Comparison of ENCODE assay signal across 10 mouse cellular contexts in genomic region chr6:100720882-100721721, GRCm38 (mm10). TPM values are rescaled to one million over a fixed set of nuclear protein-coding genes. Genes with fewer than 3 reads are reported as not detected.
A peak's percentile ranks its signal among the peaks of the same experiment; 100 is the strongest.
DNase-seq lines count a peak whose midpoint lies in the region; ATAC-seq lines count a peak whose summit lies in the region.
"Had no signal": no experiment of that assay in that cellular context is flagged by ENCODE, and none has a peak within 500 bp of the region (broad histone marks: within the 10 kb centered on the region; RNA-seq: fewer than 3 reads in every experiment).

No protein-coding gene starts in this region.

- no peaks in the 10 kb centered on the region for H3K4me1 ChIP-seq in embryonic facial prominence, embryonic 11.5 days (ENCODE audit: control insufficient read depth, insufficient read depth, low read length)
- H3K4me1 ChIP-seq in embryonic facial prominence, embryonic 10.5 days, result peaks cover 33% of the 10 kb centered on the region
- H3K4me1 ChIP-seq in hindbrain, embryonic 14.5 days (replicated peaks; ENCODE audit: control insufficient read depth, insufficient read depth, low read length), result peaks cover 10% of the 10 kb centered on the region; the same call in 1 of the 2 replicates
- peaks cover 13% of the 10 kb centered on the region; the same call in 1 of the 2 replicates for H3K4me1 ChIP-seq in hindbrain, embryonic 10.5 days (replicated peaks)
- peaks cover 11% of the 10 kb centered on the region; the same call in 1 of the 2 replicates for H3K4me1 ChIP-seq in neural tube, embryonic 13.5 days (replicated peaks)

- no peak overlapping the region for H3K9ac ChIP-seq in embryonic facial prominence, embryonic 11.5 days (replicated peaks; ENCODE audit: low read length)
- H3K9ac ChIP-seq in hindbrain, embryonic 14.5 days, result no peak overlapping the region
- no peak overlapping the region for H3K9ac ChIP-seq in neural tube, embryonic 13.5 days

- H3K27ac ChIP-seq in embryonic facial prominence, embryonic 11.5 days (replicated peaks; ENCODE audit: low read depth, low read length), result no peak overlapping the region
- no peak overlapping the region for H3K27ac ChIP-seq in embryonic facial prominence, embryonic 10.5 days (replicated peaks)
- no peak overlapping the region for H3K27ac ChIP-seq in hindbrain, embryonic 14.5 days
- no peak overlapping the region for H3K27ac ChIP-seq in hindbrain, embryonic 10.5 days
- H3K27ac ChIP-seq in neural tube, embryonic 13.5 days (replicated peaks), result no peak overlapping the region

- 0 out of 2 replicates have a peak, but pooled peaks have one; percentile 47 for ATAC-seq in embryonic facial prominence, embryonic 11.5 days (replicated peaks; ENCODE audit: insufficient number of reproducible peaks, low FRiP score, low TSS enrichment, low read depth)
- ATAC-seq in hindbrain, embryonic 14.5 days (ENCODE audit: low FRiP score), result peak; percentile 59
- ATAC-seq in neural tube, embryonic 13.5 days (ENCODE audit: low read depth), result peak; percentile 61; the same call in 1 of the 2 replicates

- H3K36me3 ChIP-seq in embryonic facial prominence, embryonic 11.5 days (replicated peaks; ENCODE audit: control insufficient read depth, insufficient read depth, low read depth, low read length), result no peaks in the 10 kb centered on the region
- H3K36me3 ChIP-seq in embryonic facial prominence, embryonic 10.5 days (replicated peaks), result no peaks in the 10 kb centered on the region
- H3K36me3 ChIP-seq in hindbrain, embryonic 14.5 days (replicated peaks; ENCODE audit: control insufficient read depth, insufficient read depth), result no peaks in the 10 kb centered on the region
- H3K36me3 ChIP-seq in hindbrain, embryonic 10.5 days, result no peaks in the 10 kb centered on the region
- no peaks in the 10 kb centered on the region for H3K36me3 ChIP-seq in neural tube, embryonic 13.5 days

- H3K4me3 ChIP-seq in embryonic facial prominence, embryonic 11.5 days (ENCODE audit: low read depth, low read length), result no peak overlapping the region
- H3K4me3 ChIP-seq in embryonic facial prominence, embryonic 10.5 days, result no peak overlapping the region
- no peak overlapping the region for H3K4me3 ChIP-seq in hindbrain, embryonic 14.5 days (replicated peaks; ENCODE audit: low read length)
- H3K4me3 ChIP-seq in hindbrain, embryonic 10.5 days, result no peak overlapping the region
- no peak overlapping the region for H3K4me3 ChIP-seq in neural tube, embryonic 13.5 days

- H3K4me2 ChIP-seq in embryonic facial prominence, embryonic 11.5 days (ENCODE audit: low read depth, low read length), result no peak overlapping the region
- H3K4me2 ChIP-seq in hindbrain, embryonic 14.5 days (replicated peaks), result no peak overlapping the region
- no peak overlapping the region for H3K4me2 ChIP-seq in neural tube, embryonic 13.5 days

- no peak for DNase-seq in embryonic facial prominence, embryonic 11.5 days (ENCODE audit: low spot score)
- DNase-seq in embryonic facial prominence, embryonic 10.5 days (ENCODE audit: low spot score), result no peak
- peak; percentile 44 for DNase-seq in hindbrain, embryonic 14.5 days (ENCODE audit: low spot score)
- DNase-seq in hindbrain, embryonic 10.5 days (ENCODE audit: low spot score), result no peak
- DNase-seq in neural tube, embryonic 10.5 days (ENCODE audit: extremely low spot score, low spot score), result no peak
- peak; percentile 56 for DNase-seq in retina, embryonic 14.5 days (ENCODE audit: low spot score)
- no peak for DNase-seq in spleen, adult 12 weeks (ENCODE audit: low spot score)
- DNase-seq: cerebellum, adult 2 months; layer of hippocampus, adult 9-11 months had no signal

- no peaks in the 10 kb centered on the region for H3K27me3 ChIP-seq in embryonic facial prominence, embryonic 11.5 days (ENCODE audit: control insufficient read depth, insufficient read depth, low read length)
- H3K27me3 ChIP-seq in embryonic facial prominence, embryonic 10.5 days (replicated peaks; ENCODE audit: low read depth, poor library complexity, severe bottlenecking), result peaks cover 36% of the 10 kb centered on the region
- H3K27me3 ChIP-seq in hindbrain, embryonic 14.5 days (ENCODE audit: control insufficient read depth, insufficient read depth, low read length), result no peaks in the 10 kb centered on the region
- H3K27me3 ChIP-seq in hindbrain, embryonic 10.5 days (ENCODE audit: insufficient read depth, poor library complexity, severe bottlenecking), result peaks cover 3% of the 10 kb centered on the region
- H3K27me3 ChIP-seq in neural tube, embryonic 13.5 days, result peaks cover 17% of the 10 kb centered on the region

- H3K9me3 ChIP-seq in embryonic facial prominence, embryonic 11.5 days (replicated peaks; ENCODE audit: control insufficient read depth, low read length), result no peaks in the 10 kb centered on the region
- no peaks in the 10 kb centered on the region for H3K9me3 ChIP-seq in embryonic facial prominence, embryonic 10.5 days
- no peaks in the 10 kb centered on the region for H3K9me3 ChIP-seq in hindbrain, embryonic 14.5 days (ENCODE audit: control insufficient read depth, low read length)
- H3K9me3 ChIP-seq in hindbrain, embryonic 10.5 days, result no peaks in the 10 kb centered on the region
- no peaks in the 10 kb centered on the region for H3K9me3 ChIP-seq in neural tube, embryonic 13.5 days

- WGBS in embryonic facial prominence, embryonic 11.5 days, result 48% methylated on average over 17 of the region's 17 CpGs
- 51% methylated on average over 17 of the region's 17 CpGs for WGBS in embryonic facial prominence, embryonic 10.5 days
- whole genome bisulfite sequencing in hindbrain, embryonic 14.5 days, result 48% methylated on average over 17 of the region's 17 CpGs
- 63% methylated on average over 17 of the region's 17 CpGs for WGBS in hindbrain, embryonic 10.5 days
- WGBS in neural tube, embryonic 13.5 days, result 59% methylated on average over 17 of the region's 17 CpGs

RNA-seq across cellular contexts. Expression of gene Gxylt2, which starts 16.6 kb away (rescaled TPM):
- polyA plus RNA-seq in embryonic facial prominence, embryonic 11.5 days (2014; fragmentation: Nextera tagmentation; extraction: Ambion mirVana), result 6.6 and 6.9 TPM in 2 replicates
- 2.2 and 3.6 TPM in 2 replicates for polyA plus RNA-seq in embryonic facial prominence, embryonic 10.5 days (2016; fragmentation: Nextera tagmentation; extraction: Ambion mirVana)
- polyA plus RNA-seq in hindbrain, embryonic 14.5 days (2014; fragmentation: Nextera tagmentation; extraction: Ambion mirVana), result 2.2 and 2.3 TPM in 2 replicates
- 2.4 and 3.1 TPM in 2 replicates for polyA plus RNA-seq in hindbrain, embryonic 10.5 days (2016; fragmentation: Nextera tagmentation; extraction: Ambion mirVana)
- 2.1 and 3.0 TPM in 2 replicates for polyA plus RNA-seq in neural tube, embryonic 13.5 days (2015; fragmentation: Nextera tagmentation; extraction: Ambion mirVana)

RNA-seq across cellular contexts. Expression of gene Shq1, which starts 50.1 kb away (rescaled TPM):
- polyA plus RNA-seq in embryonic facial prominence, embryonic 11.5 days (2014; fragmentation: Nextera tagmentation; extraction: Ambion mirVana), result 17.5 and 21.7 TPM in 2 replicates
- polyA plus RNA-seq in embryonic facial prominence, embryonic 10.5 days (2016; fragmentation: Nextera tagmentation; extraction: Ambion mirVana), result 23.7 and 25.8 TPM in 2 replicates
- polyA plus RNA-seq in hindbrain, embryonic 14.5 days (2014; fragmentation: Nextera tagmentation; extraction: Ambion mirVana), result 7.6 and 7.9 TPM in 2 replicates
- polyA plus RNA-seq in hindbrain, embryonic 10.5 days (2016; fragmentation: Nextera tagmentation; extraction: Ambion mirVana), result 19.1 and 21.2 TPM in 2 replicates
- 9.4 and 9.8 TPM in 2 replicates for polyA plus RNA-seq in neural tube, embryonic 13.5 days (2015; fragmentation: Nextera tagmentation; extraction: Ambion mirVana)

Comparison
In these comparisons a context has a peak if more than half of its experiments do, and no peak if none do; other contexts are left out.
1. DNase-seq: peak in hindbrain, embryonic 14.5 days (single experiment) and retina, embryonic 14.5 days (single experiment); none in embryonic facial prominence, embryonic 11.5 days (single experiment), embryonic facial prominence, embryonic 10.5 days (single experiment), hindbrain, embryonic 10.5 days (single experiment), neural tube, embryonic 10.5 days (single experiment) and spleen, adult 12 weeks (single experiment).
2. Peak in every context shown above with its lines, with median percentiles within 50 percentile points of each other: ATAC-seq.